Mouse (Mus musculus) forebrain, embryonic 15.5 days (tissue): ENCODE data around the gene Pnlip. TPM values are rescaled to one million over a fixed set of nuclear protein-coding genes. Genes with fewer than 3 reads are reported as not detected.

Experiments
- ATAC-seq: fragments of 200-750 bp; cut with Nextera tagmentation; replicated peaks from 2 replicates; pipeline ENCODE4 v1.8.0; 2017; ENCODE audit warnings: mild to moderate bottlenecking, moderate TSS enrichment, moderate library complexity
- H3K27ac ChIP-seq: fragments of 300-500 bp; sonication (generic); replicated peaks from 2 replicates; pipeline ENCODE4 v1.5.1; 2015; ENCODE audit warnings: mild to moderate bottlenecking, inconsistent platforms
- H3K27me3 ChIP-seq: fragments of 300-500 bp; sonication (generic); 2 replicates; pipeline ENCODE4 v1.6.1; 2015; ENCODE audit warnings: inconsistent platforms
- H3K36me3 ChIP-seq: fragments of 300-500 bp; sonication (generic); 2 replicates; pipeline ENCODE4 v1.6.1; 2015; ENCODE audit warnings: mild to moderate bottlenecking, inconsistent platforms
- H3K4me1 ChIP-seq: fragments of 300-500 bp; sonication (generic); 2 replicates; pipeline ENCODE4 v1.6.1; 2015; ENCODE audit warnings: inconsistent platforms
- H3K4me2 ChIP-seq: fragments of 300-500 bp; sonication (generic); replicated peaks from 2 replicates; pipeline ENCODE4 v1.6.1; 2015; ENCODE audit warnings: mild to moderate bottlenecking, inconsistent platforms
- H3K4me3 ChIP-seq: fragments of 300-500 bp; sonication (generic); 2 replicates; pipeline ENCODE4 v1.5.1; 2015; ENCODE audit warnings: mild to moderate bottlenecking, inconsistent platforms
- H3K9ac ChIP-seq: fragments of 300-500 bp; sonication (generic); replicated peaks from 2 replicates; pipeline ENCODE4 v1.6.1; 2015; ENCODE audit warnings: mild to moderate bottlenecking, inconsistent platforms
- H3K9me3 ChIP-seq: fragments of 300-500 bp; sonication (generic); 2 replicates; pipeline ENCODE4 v1.6.1; 2016; ENCODE audit warnings: inconsistent platforms
- WGBS: fragments of 180-500 bp; shearing (Covaris S2); methylation state at CpG from one replicate; pipeline ENCODE4 v1.1.7; 2015; ENCODE audit warnings: mixed read lengths; 5-methylcytosine and 5-hydroxymethylcytosine counted together
- polyA plus RNA-seq: library from polyadenylated mRNA; unstranded; fragments of >200 nt; fragmentation: Nextera tagmentation; extraction: Ambion mirVana; gene quantifications from 2 replicates; pipeline ENCODE4 v1.2.1, GENCODE M21; 2015

The Pnlip gene
- polyA plus RNA-seq, result 0.33 and 0.49 TPM in 2 replicates

- Histone ChIP-seq H3K4me1 (no peaks in the 10 kb centered on the region), H3K9ac (no peak within 1 kb of the TSS), H3K4me2 (no peak within 1 kb of the TSS), H3K27me3 (no peaks in the 10 kb centered on the region), H3K36me3 (no peaks in the 10 kb centered on the region), H3K4me3 (no peak within 1 kb of the TSS), H3K9me3 (no peaks in the 10 kb centered on the region), H3K27ac (no peak within 1 kb of the TSS)
- no peak for ATAC-seq
- WGBS, result 83% methylated on average over 5 of the region's 5 CpGs
Measured at GRCm38 (mm10) chr19:58652198-58652597, at the start of gene Pnlip. Gene Pnlip (plus strand): TSS chr19:58652498.

GRCm38 (mm10) chr19:58609716-58610115, 42.6 kb upstream of the Pnlip start:
- H3K4me1 ChIP-seq, result no peaks in the 10 kb centered on the region
- H3K36me3 ChIP-seq, result no peaks in the 10 kb centered on the region
- H3K9ac ChIP-seq, result no peak overlapping the region
- ATAC-seq, result no peak
- no peaks in the 10 kb centered on the region for H3K27me3 ChIP-seq
- no peak overlapping the region for H3K4me3 ChIP-seq
- no peak overlapping the region for H3K4me2 ChIP-seq
- H3K27ac ChIP-seq, result no peak overlapping the region
- WGBS, result 69% methylated on average over 1 of the region's 1 CpGs
- H3K9me3 ChIP-seq, result no peaks in the 10 kb centered on the region

- H3K36me3 ChIP-seq, result no peaks in the 10 kb centered on the region
- H3K27me3 ChIP-seq, result no peaks in the 10 kb centered on the region
- H3K4me3 ChIP-seq, result no peak overlapping the region
- WGBS, result 92% methylated on average over 3 of the region's 3 CpGs
- H3K27ac ChIP-seq, result no peak overlapping the region
- no peaks in the 10 kb centered on the region for H3K9me3 ChIP-seq
- H3K4me1 ChIP-seq, result no peaks in the 10 kb centered on the region
- H3K4me2 ChIP-seq, result no peak overlapping the region
- H3K9ac ChIP-seq, result no peak overlapping the region
- no peak for ATAC-seq
Measured at GRCm38 (mm10) chr19:58612745-58613144, 39.6 kb upstream of the Pnlip start.

DNA sequence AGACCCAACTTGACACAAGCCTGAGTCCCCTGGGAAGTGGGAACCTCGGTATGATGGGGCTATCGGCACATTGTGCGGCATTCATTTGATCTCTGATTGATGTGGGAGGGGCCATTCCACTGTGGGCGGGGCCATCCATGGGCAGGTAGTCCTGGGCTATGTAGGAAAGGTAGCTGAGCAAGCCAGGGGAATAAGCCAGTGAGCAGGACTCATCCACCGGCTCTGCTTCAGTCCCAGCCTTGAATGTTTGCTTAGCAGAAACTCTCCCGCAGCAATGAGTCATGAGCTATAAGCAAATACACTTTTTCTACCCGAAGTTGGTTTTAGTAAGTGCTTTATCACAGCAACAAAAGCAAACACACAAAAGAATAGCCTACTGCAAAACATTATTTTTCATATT, 35.7 kb upstream of the Pnlip start:
- WGBS, result 85% methylated on average over 7 of the region's 7 CpGs
- H3K9ac ChIP-seq, result no peak overlapping the region
- H3K27me3 ChIP-seq, result no peaks in the 10 kb centered on the region
- no peaks in the 10 kb centered on the region for H3K4me1 ChIP-seq
- no peaks in the 10 kb centered on the region for H3K9me3 ChIP-seq
- no peaks in the 10 kb centered on the region for H3K36me3 ChIP-seq
- no peak overlapping the region for H3K27ac ChIP-seq
- no peak for ATAC-seq
- no peak overlapping the region for H3K4me3 ChIP-seq
- H3K4me2 ChIP-seq, result no peak overlapping the region

GRCm38 (mm10) chr19:58620661-58621060, 31.6 kb upstream of the Pnlip start:
- H3K27me3 ChIP-seq, result no peaks in the 10 kb centered on the region
- H3K27ac ChIP-seq, result no peak overlapping the region

DNA sequence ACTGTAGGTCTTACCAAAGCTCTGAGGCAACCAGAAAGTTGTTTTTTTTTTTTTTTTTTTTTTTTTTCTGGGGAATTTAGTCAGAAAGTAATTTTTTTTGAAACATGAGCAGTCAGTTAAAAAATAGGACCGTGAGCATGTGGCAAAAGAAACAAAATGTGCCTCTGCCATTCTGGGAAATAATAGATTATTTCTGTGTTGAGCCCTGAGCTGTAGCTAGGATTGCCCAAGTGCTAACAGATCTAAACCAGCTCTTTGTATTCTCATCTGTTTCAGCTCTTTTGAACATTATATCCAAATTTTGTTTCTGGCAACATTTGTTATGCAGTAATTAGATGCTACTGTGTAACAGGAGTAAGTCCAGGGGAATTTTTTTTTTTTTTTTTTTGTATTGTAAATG, 30.7 kb upstream of the Pnlip start:
- H3K9ac ChIP-seq, result no peak overlapping the region
- no peaks in the 10 kb centered on the region for H3K4me1 ChIP-seq
- H3K36me3 ChIP-seq, result no peaks in the 10 kb centered on the region
- ATAC-seq, result no peak
- no peak overlapping the region for H3K27ac ChIP-seq
- H3K9me3 ChIP-seq, result no peaks in the 10 kb centered on the region
- H3K4me3 ChIP-seq, result no peak overlapping the region
- H3K27me3 ChIP-seq, result no peaks in the 10 kb centered on the region
- 70% methylated on average over 1 of the region's 1 CpGs for WGBS
- H3K4me2 ChIP-seq, result no peak overlapping the region

More at GRCm38 (mm10) chr19:58620661-58621060, 31.6 kb upstream of the Pnlip start:
- no peaks in the 10 kb centered on the region for H3K36me3 ChIP-seq
- no peak overlapping the region for H3K9ac ChIP-seq
- no peak for ATAC-seq
- H3K4me3 ChIP-seq, result no peak overlapping the region
- H3K4me2 ChIP-seq, result no peak overlapping the region
- no peaks in the 10 kb centered on the region for H3K4me1 ChIP-seq
- 84% methylated on average over 3 of the region's 3 CpGs for WGBS
- H3K9me3 ChIP-seq, result no peaks in the 10 kb centered on the region

- Histone ChIP-seq H3K9me3 (no peaks in the 10 kb centered on the region), H3K27me3 (no peaks in the 10 kb centered on the region), H3K4me3 (no peak overlapping the region), H3K9ac (no peak overlapping the region), H3K36me3 (no peaks in the 10 kb centered on the region), H3K4me2 (no peak overlapping the region), H3K4me1 (no peaks in the 10 kb centered on the region), H3K27ac (no peak overlapping the region)
- 80% methylated on average over 4 of the region's 4 CpGs for WGBS
- no peak for ATAC-seq
Measured at GRCm38 (mm10) chr19:58624799-58625198, 27.5 kb upstream of the Pnlip start.

- Histone ChIP-seq H3K9me3 (no peaks in the 10 kb centered on the region), H3K4me3 (no peak overlapping the region), H3K9ac (no peak overlapping the region), H3K36me3 (no peaks in the 10 kb centered on the region), H3K4me1 (no peaks in the 10 kb centered on the region), H3K27ac (no peak overlapping the region), H3K4me2 (no peak overlapping the region), H3K27me3 (no peaks in the 10 kb centered on the region)
- WGBS, result 85% methylated on average over 9 of the region's 9 CpGs
- no peak for ATAC-seq
Measured at GRCm38 (mm10) chr19:58625254-58625947, 26.9 kb upstream of the Pnlip start.

GRCm38 (mm10) chr19:58627406-58628337, 24.6 kb upstream of the Pnlip start:
- ATAC-seq, result 0 out of 2 replicates have a peak, but pooled peaks have one; percentile 16
- H3K9ac ChIP-seq, result no peak overlapping the region

GRCm38 (mm10) chr19:58629351-58629773, 22.9 kb upstream of the Pnlip start:
- Histone ChIP-seq H3K27ac (no peak overlapping the region), H3K4me1 (no peaks in the 10 kb centered on the region), H3K27me3 (no peaks in the 10 kb centered on the region), H3K9ac (no peak overlapping the region), H3K4me2 (no peak overlapping the region), H3K4me3 (no peak overlapping the region), H3K36me3 (no peaks in the 10 kb centered on the region), H3K9me3 (no peaks in the 10 kb centered on the region)
- ATAC-seq, result no peak
- WGBS, result 91% methylated on average over 3 of the region's 3 CpGs

More at GRCm38 (mm10) chr19:58627406-58628337, 24.6 kb upstream of the Pnlip start:
- Histone ChIP-seq H3K4me2 (no peak overlapping the region), H3K27me3 (no peaks in the 10 kb centered on the region), H3K27ac (no peak overlapping the region), H3K9me3 (no peaks in the 10 kb centered on the region), H3K4me3 (no peak overlapping the region), H3K36me3 (no peaks in the 10 kb centered on the region), H3K4me1 (no peaks in the 10 kb centered on the region)
- 38% methylated on average over 22 of the region's 22 CpGs for WGBS

DNA sequence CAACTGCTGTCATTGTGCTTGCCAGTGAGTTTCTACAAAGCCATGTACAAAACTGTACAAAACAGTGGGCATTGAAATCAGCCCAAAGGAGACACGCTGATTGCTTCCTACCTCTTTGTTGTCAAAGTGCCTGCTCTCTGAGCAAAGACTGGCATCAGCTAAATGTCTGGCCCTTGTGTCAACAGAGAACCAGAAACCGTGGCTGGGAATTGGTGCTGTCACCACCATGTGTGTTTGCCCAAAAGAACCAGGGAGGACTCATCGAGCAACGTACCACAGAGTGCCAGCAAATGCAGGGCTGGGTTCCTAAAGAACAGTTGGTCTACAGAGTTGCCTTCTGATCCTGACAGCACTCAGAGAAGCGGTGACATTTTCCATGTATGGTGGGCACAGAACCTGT, 2.3 kb upstream of the Pnlip start:
- Histone ChIP-seq H3K9ac (no peak overlapping the region), H3K4me1 (no peaks in the 10 kb centered on the region), H3K4me3 (no peak overlapping the region), H3K27ac (no peak overlapping the region), H3K27me3 (no peaks in the 10 kb centered on the region), H3K4me2 (no peak overlapping the region), H3K36me3 (no peaks in the 10 kb centered on the region), H3K9me3 (no peaks in the 10 kb centered on the region)
- ATAC-seq, result no peak
- 53% methylated on average over 5 of the region's 5 CpGs for WGBS

DNA sequence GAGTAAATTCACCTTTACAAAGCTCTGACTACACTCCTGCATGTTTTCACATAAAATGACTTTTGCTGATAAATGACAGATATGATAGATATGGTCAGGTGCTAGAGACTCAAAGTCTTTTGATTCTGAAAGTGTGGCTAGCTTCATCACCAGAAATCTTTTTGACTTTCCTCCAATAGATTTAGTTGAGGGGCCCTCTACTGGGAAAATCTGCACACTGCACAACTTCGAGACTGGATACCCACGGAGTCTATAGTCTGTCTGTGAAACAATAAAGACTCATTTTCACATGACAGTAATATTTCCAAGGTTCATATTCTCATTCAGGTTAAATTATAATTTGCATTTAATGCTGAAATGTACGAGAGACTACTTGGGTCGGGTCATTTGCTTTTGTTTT, 9.8 kb downstream of the Pnlip start:
- H3K4me3 ChIP-seq, result no peak overlapping the region

More for the DNA sequence above, 9.8 kb downstream of the Pnlip start:
- no peak overlapping the region for H3K4me2 ChIP-seq
- no peaks in the 10 kb centered on the region for H3K4me1 ChIP-seq
- H3K36me3 ChIP-seq, result no peaks in the 10 kb centered on the region
- no peaks in the 10 kb centered on the region for H3K27me3 ChIP-seq
- no peak for ATAC-seq
- H3K27ac ChIP-seq, result no peak overlapping the region
- no peak overlapping the region for H3K9ac ChIP-seq
- no peaks in the 10 kb centered on the region for H3K9me3 ChIP-seq
- 63% methylated on average over 4 of the region's 4 CpGs for WGBS
